Mouse (Mus musculus) limb, embryonic 11.5 days (tissue): ENCODE data around the gene Kctd2. TPM values are rescaled to one million over a fixed set of nuclear protein-coding genes. Genes with fewer than 3 reads are reported as not detected.

ENCODE experiments used
- ATAC-seq: fragments of 200-750 bp; cut with Nextera tagmentation; 2 replicates; pipeline ENCODE4 v1.8.0; 2017; ENCODE audit warnings: low read depth; ENCODE audit not compliant: insufficient number of reproducible peaks, low FRiP score, low TSS enrichment
- DNase-seq: peaks from one replicate; pipeline ENCODE4 v3.0.0-alpha.2; 2015; ENCODE audit warnings: low spot score
- H3K27ac ChIP-seq: fragments of 300-500 bp; sonication (generic); replicated peaks from 2 replicates; pipeline ENCODE4 v1.5.1; 2014; ENCODE audit warnings: low read depth, mild to moderate bottlenecking, low read length
- H3K27me3 ChIP-seq: fragments of 300-500 bp; sonication (generic); 2 replicates; pipeline ENCODE4 v1.6.1; 2014; ENCODE audit warnings: mild to moderate bottlenecking, low read length, mixed read lengths; ENCODE audit not compliant: control insufficient read depth, insufficient read depth
- H3K36me3 ChIP-seq: fragments of 300-500 bp; sonication (generic); 2 replicates; pipeline ENCODE4 v1.6.1; 2014; ENCODE audit warnings: mild to moderate bottlenecking, low read length, moderate library complexity, mixed read lengths; ENCODE audit not compliant: control insufficient read depth, insufficient read depth
- H3K4me1 ChIP-seq: fragments of 300-500 bp; sonication (generic); 2 replicates; pipeline ENCODE4 v1.6.1; 2014; ENCODE audit warnings: low read length, mixed read lengths; ENCODE audit not compliant: control insufficient read depth, insufficient read depth
- H3K4me2 ChIP-seq: fragments of 300-500 bp; sonication (generic); 2 replicates; pipeline ENCODE4 v1.6.1; 2014; ENCODE audit warnings: low read depth, mild to moderate bottlenecking, moderate library complexity; ENCODE audit not compliant: severe bottlenecking
- H3K4me3 ChIP-seq: fragments of 300-500 bp; sonication (generic); 2 replicates; pipeline ENCODE4 v1.5.1; 2014; ENCODE audit warnings: low read depth, low read length
- H3K9ac ChIP-seq: fragments of 300-500 bp; sonication (generic); 2 replicates; pipeline ENCODE4 v1.6.1; 2014; ENCODE audit warnings: mild to moderate bottlenecking, low read length
- H3K9me3 ChIP-seq: fragments of 300-500 bp; sonication (generic); 2 replicates; pipeline ENCODE4 v1.6.1; 2016; ENCODE audit warnings: low read length; ENCODE audit not compliant: control insufficient read depth
- WGBS: fragments of 180-500 bp; shearing (Covaris S2); extraction: QIAGEN DNeasy Blood & Tissue Kit; methylation state at CpG from one replicate; pipeline ENCODE4 v1.1.7; 2014; 5-methylcytosine and 5-hydroxymethylcytosine counted together
- polyA plus RNA-seq: library from polyadenylated mRNA; unstranded; fragments of >200 nt; fragmentation: Nextera tagmentation; extraction: Ambion mirVana; gene quantifications from 2 replicates; pipeline ENCODE4 v1.2.1, GENCODE M21; 2014

Kctd2 gene
- polyA plus RNA-seq, 1 experiment from 2014 or later = 17.6 TPM

- Histone ChIP-seq H3K4me1 (no peaks in the 10 kb centered on the region), H3K9me3 (no peaks in the 10 kb centered on the region), H3K27me3 (no peaks in the 10 kb centered on the region), H3K36me3 (peaks cover 23% of the 10 kb centered on the region), H3K27ac (no peak overlapping the region), H3K4me3 (no peak overlapping the region), H3K4me2 (no peak overlapping the region), H3K9ac (no peak overlapping the region)
- no peak for ATAC-seq
- peak; percentile 85 for DNase-seq
- 41% methylated on average over 20 of the region's 20 CpGs for WGBS
These were observed 7.8 kb downstream of the Kctd2 start for GRCm38 (mm10) chr11:115427482-115428331.

- no peaks in the 10 kb centered on the region for H3K4me1 ChIP-seq
- no peaks in the 10 kb centered on the region for H3K9me3 ChIP-seq
- DNase-seq = no peak
- no peak for ATAC-seq
- no peaks in the 10 kb centered on the region for H3K27me3 ChIP-seq
- WGBS = 91% methylated on average over 7 of the region's 7 CpGs
- H3K4me3 ChIP-seq = no peak overlapping the region
- H3K4me2 ChIP-seq = no peak overlapping the region
- H3K9ac ChIP-seq = no peak overlapping the region
- peaks cover 23% of the 10 kb centered on the region for H3K36me3 ChIP-seq
- H3K27ac ChIP-seq = no peak overlapping the region
These were observed 9.4 kb downstream of the Kctd2 start for GRCm38 (mm10) chr11:115429307-115429706.

GRCm38 (mm10) chr11:115430561-115430960 is 10.6 kb downstream of the Kctd2 start:
- Histone ChIP-seq H3K36me3 (peaks cover 23% of the 10 kb centered on the region), H3K27ac (no peak overlapping the region), H3K4me2 (no peak overlapping the region), H3K9me3 (no peaks in the 10 kb centered on the region), H3K4me1 (no peaks in the 10 kb centered on the region), H3K4me3 (no peak overlapping the region), H3K27me3 (no peaks in the 10 kb centered on the region), H3K9ac (no peak overlapping the region)
- DNase-seq (no peak), ATAC-seq (no peak)
- 93% methylated on average over 6 of the region's 6 CpGs for WGBS

GRCm38 (mm10) chr11:115432814-115433213 is 12.9 kb downstream of the Kctd2 start:
- H3K4me3 ChIP-seq = no peak overlapping the region
- peaks cover 8% of the 10 kb centered on the region for H3K4me1 ChIP-seq
- 74% methylated on average over 4 of the region's 4 CpGs for WGBS
- DNase-seq (no peak), ATAC-seq (no peak)
- H3K9ac ChIP-seq = no peak overlapping the region
- H3K27ac ChIP-seq = no peak overlapping the region
- H3K36me3 ChIP-seq = peaks cover 19% of the 10 kb centered on the region
- H3K27me3 ChIP-seq = no peaks in the 10 kb centered on the region
- H3K9me3 ChIP-seq = no peaks in the 10 kb centered on the region
- no peak overlapping the region for H3K4me2 ChIP-seq

GRCm38 (mm10) chr11:115433342-115433741 is 13.4 kb downstream of the Kctd2 start:
- no peaks in the 10 kb centered on the region for H3K27me3 ChIP-seq
- 81% methylated on average over 6 of the region's 6 CpGs for WGBS
- no peaks in the 10 kb centered on the region for H3K9me3 ChIP-seq
- H3K4me1 ChIP-seq = peaks cover 8% of the 10 kb centered on the region
- DNase-seq (no peak), ATAC-seq (no peak)
- H3K4me2 ChIP-seq = no peak overlapping the region
- peaks cover 19% of the 10 kb centered on the region for H3K36me3 ChIP-seq
- no peak overlapping the region for H3K27ac ChIP-seq
- H3K9ac ChIP-seq = no peak overlapping the region
- H3K4me3 ChIP-seq = no peak overlapping the region

- H3K4me1 ChIP-seq = peaks cover 8% of the 10 kb centered on the region
- peak overlapping the region; percentile 57 for H3K9ac ChIP-seq
- 5% methylated on average over 31 of the region's 31 CpGs for WGBS
- peak overlapping the region; percentile 24 for H3K4me3 ChIP-seq
- DNase-seq = peak; percentile 72
- no peaks in the 10 kb centered on the region for H3K27me3 ChIP-seq
- peaks cover 5% of the 10 kb centered on the region for H3K36me3 ChIP-seq
- no peak for ATAC-seq
- no peaks in the 10 kb centered on the region for H3K9me3 ChIP-seq
- peak overlapping the region; percentile 45 for H3K4me2 ChIP-seq
- no peak overlapping the region for H3K27ac ChIP-seq
These were observed 15.8 kb downstream of the Kctd2 start for GRCm38 (mm10) chr11:115435596-115436337.

- 79% methylated on average over 5 of the region's 5 CpGs for WGBS
- Histone ChIP-seq H3K9me3 (no peaks in the 10 kb centered on the region), H3K36me3 (no peaks in the 10 kb centered on the region; the same call in 1 of the 2 replicates), H3K27ac (no peak overlapping the region), H3K27me3 (no peaks in the 10 kb centered on the region), H3K4me1 (peaks cover 8% of the 10 kb centered on the region), H3K4me3 (no peak overlapping the region), H3K9ac (no peak overlapping the region), H3K4me2 (no peak overlapping the region)
- ATAC-seq (no peak), DNase-seq (no peak)
These were observed 17.7 kb downstream of the Kctd2 start for GRCm38 (mm10) chr11:115437571-115438122.

- 85% methylated on average over 3 of the region's 3 CpGs for WGBS
- peaks cover 8% of the 10 kb centered on the region for H3K4me1 ChIP-seq
- no peak overlapping the region for H3K9ac ChIP-seq
- no peaks in the 10 kb centered on the region for H3K27me3 ChIP-seq
- H3K9me3 ChIP-seq = no peaks in the 10 kb centered on the region
- H3K4me2 ChIP-seq = no peak overlapping the region
- H3K36me3 ChIP-seq = no peaks in the 10 kb centered on the region
- ATAC-seq (no peak), DNase-seq (no peak)
- H3K27ac ChIP-seq = no peak overlapping the region
- H3K4me3 ChIP-seq = no peak overlapping the region
These were observed 19.4 kb downstream of the Kctd2 start for GRCm38 (mm10) chr11:115439326-115439725.
